Mouse (Mus musculus) bone marrow, adult 2 months (tissue): ENCODE data around the gene Nelfb.

ENCODE experiments used
- CTCF ChIP-seq: fragments of 200-500 bp; IDR thresholded peaks from 2 replicates; pipeline ENCODE4 v1.5.1; 2011; ENCODE audit warnings: low read length, control low read depth; ENCODE audit not compliant: control insufficient read depth, insufficient read depth
- POLR2A ChIP-seq: fragments of 200-500 bp; IDR thresholded peaks from 2 replicates; pipeline ENCODE4 v1.6.1; 2011; ENCODE audit warnings: low read depth, mild to moderate bottlenecking, control low read depth, low read length, borderline replicate concordance; ENCODE audit not compliant: control insufficient read depth

GRCm38 (mm10) chr2:25240310-25240709 is 29.0 kb upstream of the Nelfb start:
- no peak for TF ChIP-seq CTCF
- TF ChIP-seq POLR2A, result no peak
